Mouse (Mus musculus): Measurements from ENCODE around the gene Cfc1. TPM values are rescaled to one million over a fixed set of nuclear protein-coding genes. Genes with fewer than 3 reads are reported as not detected.
"Not testable (repeated sequence)": the region's sequence is repeated elsewhere in the genome, so short reads cannot be mapped to it uniquely, and the experiment has no call there.

Gene Cfc1
- polyA plus RNA-seq (2012; rRNA removed): 0.21 and 0.26 TPM in 2 replicates

GRCm38 (mm10) chr1:34535043-34535698 is at the start of gene Cfc1:
Gene Cfc1 (plus strand): TSS chr1:34535648.
- not testable (repeated sequence) for H3K27me3 ChIP-seq (ENCODE audit: control insufficient read depth, insufficient read depth, low read length); H3K4me1 ChIP-seq (ENCODE audit: control insufficient read depth, insufficient read depth, low read length); H3K27ac ChIP-seq (ENCODE audit: insufficient read depth, low read length); DNase-seq; H3K4me3 ChIP-seq (replicated peaks; ENCODE audit: insufficient read depth, low read depth, low read length)
- 48% methylated on average over 7 of the region's 7 CpGs for WGBS

GRCm38 (mm10) chr1:34487383-34487782 is 48.1 kb upstream of the Cfc1 start:
- H3K4me3 ChIP-seq (replicated peaks; ENCODE audit: insufficient read depth, low read depth, low read length): no peak overlapping the region
- no peaks in the 10 kb centered on the region for H3K27me3 ChIP-seq (ENCODE audit: control insufficient read depth, insufficient read depth, low read length)
- H3K4me1 ChIP-seq (ENCODE audit: control insufficient read depth, insufficient read depth, low read length): 0 out of 2 replicates have a peak, but pooled peaks cover 3% of the 10 kb centered on the region
- DNase-seq: no peak
- H3K27ac ChIP-seq (ENCODE audit: insufficient read depth, low read length): no peak overlapping the region
- TF ChIP-seq POLR2A (IDR thresholded peaks at IDR 0.05; ENCODE audit: borderline replicate concordance, insufficient read depth, low read length) (no peak), CTCF (IDR thresholded peaks at IDR 0.05; ENCODE audit: borderline replicate concordance, insufficient read depth, low read depth, low read length) (no peak)
- WGBS: 93% methylated on average over 3 of the region's 3 CpGs

- H3K27ac ChIP-seq (ENCODE audit: insufficient read depth, low read length): no peak overlapping the region
- H3K27me3 ChIP-seq (ENCODE audit: control insufficient read depth, insufficient read depth, low read length): no peaks in the 10 kb centered on the region
- WGBS: 91% methylated on average over 6 of the region's 6 CpGs
- H3K4me3 ChIP-seq (replicated peaks; ENCODE audit: insufficient read depth, low read depth, low read length): no peak overlapping the region
- 0 out of 2 replicates have a peak, but pooled peaks cover 3% of the 10 kb centered on the region for H3K4me1 ChIP-seq (ENCODE audit: control insufficient read depth, insufficient read depth, low read length)
- TF ChIP-seq CTCF (IDR thresholded peaks at IDR 0.05; ENCODE audit: borderline replicate concordance, insufficient read depth, low read depth, low read length): no peak
- no peak for TF ChIP-seq POLR2A (IDR thresholded peaks at IDR 0.05; ENCODE audit: borderline replicate concordance, insufficient read depth, low read length)
- DNase-seq: no peak
These were observed 45.5 kb upstream of the Cfc1 start for GRCm38 (mm10) chr1:34489852-34490541.

DNA sequence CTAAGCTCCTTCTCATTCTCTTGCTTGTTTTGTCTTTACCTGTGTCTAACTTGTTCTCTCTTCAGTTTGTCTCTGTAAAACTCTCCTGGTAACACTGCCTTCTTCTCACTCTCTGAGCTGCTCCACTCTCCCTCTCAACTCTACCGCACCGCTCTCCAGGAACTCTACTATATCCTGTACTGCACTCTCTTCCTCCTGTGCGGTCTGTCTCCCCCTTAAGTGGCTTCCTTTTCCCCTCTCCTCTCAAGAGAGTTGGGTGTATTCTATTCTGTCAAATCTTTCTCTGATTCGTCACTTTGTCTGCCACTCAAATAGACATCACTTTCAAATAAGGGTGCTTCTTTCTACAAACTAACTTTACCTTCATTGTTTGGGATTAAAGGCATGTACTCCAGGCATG is 44.0 kb upstream of the Cfc1 start:
- Histone ChIP-seq H3K27ac (ENCODE audit: insufficient read depth, low read length) (no peak overlapping the region), H3K4me1 (ENCODE audit: control insufficient read depth, insufficient read depth, low read length) (no peaks in the 10 kb centered on the region), H3K4me3 (replicated peaks; ENCODE audit: insufficient read depth, low read depth, low read length) (no peak overlapping the region), H3K27me3 (ENCODE audit: control insufficient read depth, insufficient read depth, low read length) (no peaks in the 10 kb centered on the region)
- 95% methylated on average over 4 of the region's 4 CpGs for WGBS
- DNase-seq: no peak
- TF ChIP-seq POLR2A (IDR thresholded peaks at IDR 0.05; ENCODE audit: borderline replicate concordance, insufficient read depth, low read length): no peak
- TF ChIP-seq CTCF (IDR thresholded peaks at IDR 0.05; ENCODE audit: borderline replicate concordance, insufficient read depth, low read depth, low read length): no peak

DNA sequence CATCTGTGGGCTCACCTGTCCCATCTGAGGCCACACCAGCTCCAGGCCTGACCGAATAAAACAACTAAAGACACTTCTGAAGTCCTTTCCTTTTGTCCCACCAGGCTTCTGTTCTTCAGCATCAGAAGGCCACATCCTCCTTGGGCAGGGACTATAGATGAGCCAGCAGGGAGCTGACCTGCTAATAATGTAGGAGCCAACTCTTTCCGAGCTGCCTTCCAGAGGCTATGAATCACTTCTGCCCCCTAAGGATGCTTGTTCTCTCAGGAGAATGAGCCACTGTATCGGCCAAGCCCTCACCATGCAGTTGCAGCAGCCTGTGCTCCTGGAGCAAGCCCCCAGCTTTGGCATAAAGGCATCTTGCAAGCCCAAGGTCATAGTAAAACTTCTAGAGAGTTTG is 32.5 kb upstream of the Cfc1 start:
- no peaks in the 10 kb centered on the region for H3K4me1 ChIP-seq (ENCODE audit: control insufficient read depth, insufficient read depth, low read length)
- no peaks in the 10 kb centered on the region; the same call in 1 of the 2 replicates for H3K27me3 ChIP-seq (ENCODE audit: control insufficient read depth, insufficient read depth, low read length)
- 25% methylated on average over 3 of the region's 3 CpGs for WGBS
- TF ChIP-seq CTCF (IDR thresholded peaks at IDR 0.05; ENCODE audit: borderline replicate concordance, insufficient read depth, low read depth, low read length): no peak
- no peak overlapping the region for H3K4me3 ChIP-seq (replicated peaks; ENCODE audit: insufficient read depth, low read depth, low read length)
- no peak overlapping the region for H3K27ac ChIP-seq (ENCODE audit: insufficient read depth, low read length)
- DNase-seq: no peak

DNA sequence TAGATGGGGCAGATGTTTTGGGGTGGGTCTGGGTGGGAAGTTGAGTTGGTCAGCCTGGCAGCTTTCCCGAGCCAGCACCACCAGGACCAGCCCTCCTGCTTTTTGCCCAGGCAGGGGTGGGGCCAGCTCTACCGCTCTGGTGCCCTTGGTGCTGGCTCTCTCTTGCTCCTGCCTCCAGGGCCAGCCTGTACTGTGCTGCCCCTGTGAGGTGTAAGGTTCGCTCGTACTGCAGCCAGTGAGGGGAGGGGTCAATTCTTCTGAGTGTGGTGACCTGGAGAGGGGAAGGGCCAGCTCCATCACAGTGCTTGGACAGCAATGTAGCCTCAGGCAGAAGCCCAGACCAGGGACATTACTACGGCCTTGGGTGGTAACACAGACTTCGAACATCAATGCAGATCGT is 30.1 kb upstream of the Cfc1 start:
- Histone ChIP-seq H3K27ac (ENCODE audit: insufficient read depth, low read length) (no peak overlapping the region), H3K27me3 (ENCODE audit: control insufficient read depth, insufficient read depth, low read length) (no peaks in the 10 kb centered on the region), H3K4me1 (ENCODE audit: control insufficient read depth, insufficient read depth, low read length) (no peaks in the 10 kb centered on the region), H3K4me3 (replicated peaks; ENCODE audit: insufficient read depth, low read depth, low read length) (no peak overlapping the region)
- no peak for DNase-seq
- TF ChIP-seq POLR2A (IDR thresholded peaks at IDR 0.05; ENCODE audit: borderline replicate concordance, insufficient read depth, low read length) (no peak), CTCF (IDR thresholded peaks at IDR 0.05; ENCODE audit: borderline replicate concordance, insufficient read depth, low read depth, low read length) (no peak)
- 76% methylated on average over 7 of the region's 7 CpGs for WGBS

- 84% methylated on average over 4 of the region's 4 CpGs for WGBS
- DNase-seq: no peak
- Histone ChIP-seq H3K4me3 (replicated peaks; ENCODE audit: insufficient read depth, low read depth, low read length) (no peak overlapping the region), H3K4me1 (ENCODE audit: control insufficient read depth, insufficient read depth, low read length) (no peaks in the 10 kb centered on the region), H3K27ac (ENCODE audit: insufficient read depth, low read length) (no peak overlapping the region), H3K27me3 (ENCODE audit: control insufficient read depth, insufficient read depth, low read length) (no peaks in the 10 kb centered on the region)
- TF ChIP-seq POLR2A (IDR thresholded peaks at IDR 0.05; ENCODE audit: borderline replicate concordance, insufficient read depth, low read length): no peak
- TF ChIP-seq CTCF (IDR thresholded peaks at IDR 0.05; ENCODE audit: borderline replicate concordance, insufficient read depth, low read depth, low read length): no peak
These were observed 29.4 kb upstream of the Cfc1 start for GRCm38 (mm10) chr1:34505970-34506551.

- 70% methylated on average over 3 of the region's 3 CpGs for WGBS
- no peak for DNase-seq
- no peak for TF ChIP-seq POLR2A (IDR thresholded peaks at IDR 0.05; ENCODE audit: borderline replicate concordance, insufficient read depth, low read length)
- TF ChIP-seq CTCF (IDR thresholded peaks at IDR 0.05; ENCODE audit: borderline replicate concordance, insufficient read depth, low read depth, low read length): no peak
These were observed 27.5 kb upstream of the Cfc1 start for GRCm38 (mm10) chr1:34507986-34508385.

More at GRCm38 (mm10) chr1:34507986-34508385, 27.5 kb upstream of the Cfc1 start:
- Histone ChIP-seq H3K27ac (ENCODE audit: insufficient read depth, low read length) (no peak overlapping the region), H3K4me3 (replicated peaks; ENCODE audit: insufficient read depth, low read depth, low read length) (no peak overlapping the region), H3K4me1 (ENCODE audit: control insufficient read depth, insufficient read depth, low read length) (no peaks in the 10 kb centered on the region), H3K27me3 (ENCODE audit: control insufficient read depth, insufficient read depth, low read length) (no peaks in the 10 kb centered on the region)

All from cerebellum, adult 2 months (tissue).